Mouse (Mus musculus): ENCODE measurements around the gene Nkx2-2.

Gene Nkx2-2

GRCm38 (mm10) chr2:147193271-147194255 is at the start of gene Nkx2-2:
Gene Nkx2-2 (minus strand): TSS chr2:147194243.
- no peak for DNase-seq (ENCODE audit: extremely low read depth, insufficient read length, low spot score)

DNA sequence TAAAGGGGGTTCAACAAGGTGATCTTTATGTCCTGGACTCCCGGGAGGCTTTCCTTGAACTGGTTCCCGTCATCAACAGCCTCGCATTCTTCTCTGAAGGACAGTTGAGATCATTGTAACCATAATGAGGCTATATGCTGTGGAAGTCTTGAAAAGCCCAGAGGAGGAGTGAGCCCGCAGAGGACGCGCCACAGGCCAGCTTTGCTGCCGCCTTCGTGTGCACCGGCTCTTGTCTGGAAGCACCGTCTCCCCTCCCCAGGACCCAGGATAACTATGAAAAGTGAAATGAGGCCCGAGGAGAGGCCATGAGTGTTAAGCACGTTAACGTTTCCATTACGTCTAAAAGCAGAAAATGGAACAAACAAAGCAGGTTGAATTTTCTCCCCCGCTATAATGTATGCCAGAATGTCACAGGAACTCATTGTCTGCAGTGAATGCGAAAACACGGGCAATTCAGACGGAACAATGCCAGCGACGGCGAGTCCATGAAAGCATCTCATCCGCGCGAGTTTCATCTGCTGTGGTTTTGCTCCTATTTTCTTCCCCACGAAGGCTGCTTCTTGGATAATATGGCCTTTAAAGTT is 41.8 kb upstream of the Nkx2-2 start:
- no peak for DNase-seq (ENCODE audit: extremely low read depth, insufficient read length, low spot score)

GRCm38 (mm10) chr2:147231175-147231574 is 37.1 kb upstream of the Nkx2-2 start:
- no peak for DNase-seq (ENCODE audit: extremely low read depth, insufficient read length, low spot score)

DNA sequence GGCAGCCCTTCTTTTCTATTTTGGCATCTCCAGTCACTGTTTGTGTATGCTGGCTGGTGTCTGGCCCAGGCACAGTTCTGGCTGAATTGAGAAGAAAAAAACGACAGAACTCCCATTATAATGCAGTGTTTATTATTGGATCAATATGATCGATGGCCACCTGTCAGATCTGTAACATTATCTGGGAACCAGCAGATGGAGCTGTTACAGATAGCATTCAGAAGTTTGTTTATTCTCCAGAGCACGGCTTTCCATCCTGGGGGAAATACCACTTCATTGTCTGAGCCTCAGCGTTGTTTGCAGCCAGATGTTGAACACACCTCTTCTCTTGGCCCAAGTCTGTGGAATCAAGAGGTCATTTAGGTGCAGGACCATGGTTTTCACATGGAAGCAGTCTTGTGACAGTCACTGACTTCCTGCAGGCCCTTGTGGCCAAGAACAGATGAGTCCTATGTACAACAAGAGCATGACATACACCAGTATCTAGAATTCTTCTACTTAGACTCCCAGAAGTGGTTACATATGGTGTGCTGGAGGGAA is 11.1 kb upstream of the Nkx2-2 start:
- DNase-seq (ENCODE audit: extremely low read depth, insufficient read length, low spot score) = no peak

DNA sequence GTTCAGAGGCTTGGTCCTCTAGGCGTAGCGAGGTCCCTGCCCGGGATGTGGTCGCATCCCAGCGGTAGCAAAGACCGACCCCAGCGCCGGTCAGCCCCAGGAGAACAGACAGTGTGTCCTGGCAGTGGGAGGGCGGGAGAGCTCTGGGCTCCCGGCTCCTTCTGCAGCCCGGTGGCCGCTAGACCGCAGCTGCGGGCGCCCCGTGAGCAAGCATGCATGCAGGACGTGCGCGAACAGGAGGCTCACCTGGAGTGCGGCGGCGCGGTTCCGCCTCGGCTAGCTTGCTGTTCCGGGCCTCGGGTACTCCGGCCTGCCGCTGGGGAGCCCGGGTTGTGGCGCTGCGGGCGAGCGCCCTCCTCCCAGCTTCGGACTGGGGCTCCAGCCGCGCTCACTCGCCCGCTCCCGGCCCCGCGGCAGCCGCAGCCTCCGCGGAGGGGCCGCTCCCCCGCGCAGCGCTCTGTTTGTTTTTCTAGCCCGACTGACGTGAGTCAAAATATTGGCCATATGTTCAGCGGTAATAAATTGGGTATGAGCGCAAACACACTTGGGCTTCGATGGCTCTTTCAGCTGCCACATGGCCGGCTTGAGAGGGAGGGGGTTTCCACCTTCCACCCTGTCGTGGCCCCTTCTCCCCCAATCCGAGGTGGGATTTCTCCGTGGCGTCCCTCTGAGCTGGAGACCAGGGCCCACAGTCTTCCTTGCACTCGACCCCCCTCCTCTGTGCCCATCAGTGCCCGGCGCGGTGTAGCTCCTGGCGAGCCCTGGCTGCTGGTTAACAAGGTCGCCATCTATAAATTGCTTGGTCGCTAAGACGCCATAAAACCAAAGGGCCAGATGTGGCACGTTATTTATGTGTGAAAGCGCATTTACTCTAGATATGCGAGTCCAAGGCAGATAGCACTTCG is 920 bp upstream of the Nkx2-2 start:
- DNase-seq (ENCODE audit: extremely low read depth, insufficient read length, low spot score) = no peak

DNA sequence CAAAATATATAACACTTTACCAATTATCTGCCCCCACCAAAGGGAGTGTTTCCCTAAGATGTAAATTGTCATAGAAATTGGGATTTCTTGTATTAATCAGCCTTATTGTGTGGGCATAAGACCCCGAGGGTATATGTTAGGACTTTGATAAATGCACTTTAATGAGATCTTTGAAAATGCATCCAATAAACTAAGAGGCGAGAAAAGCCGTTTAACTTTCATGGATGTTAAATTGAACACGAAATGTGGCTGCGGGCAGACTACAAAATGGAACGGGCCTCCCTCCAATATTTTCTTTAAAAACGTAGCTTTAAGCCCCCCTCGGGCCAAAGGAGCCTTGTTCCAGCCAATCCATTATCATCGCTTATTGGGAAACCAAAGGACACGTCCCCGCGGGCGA is 1.3 kb downstream of the Nkx2-2 start:
- DNase-seq (ENCODE audit: extremely low read depth, insufficient read length, low spot score) = no peak

DNA sequence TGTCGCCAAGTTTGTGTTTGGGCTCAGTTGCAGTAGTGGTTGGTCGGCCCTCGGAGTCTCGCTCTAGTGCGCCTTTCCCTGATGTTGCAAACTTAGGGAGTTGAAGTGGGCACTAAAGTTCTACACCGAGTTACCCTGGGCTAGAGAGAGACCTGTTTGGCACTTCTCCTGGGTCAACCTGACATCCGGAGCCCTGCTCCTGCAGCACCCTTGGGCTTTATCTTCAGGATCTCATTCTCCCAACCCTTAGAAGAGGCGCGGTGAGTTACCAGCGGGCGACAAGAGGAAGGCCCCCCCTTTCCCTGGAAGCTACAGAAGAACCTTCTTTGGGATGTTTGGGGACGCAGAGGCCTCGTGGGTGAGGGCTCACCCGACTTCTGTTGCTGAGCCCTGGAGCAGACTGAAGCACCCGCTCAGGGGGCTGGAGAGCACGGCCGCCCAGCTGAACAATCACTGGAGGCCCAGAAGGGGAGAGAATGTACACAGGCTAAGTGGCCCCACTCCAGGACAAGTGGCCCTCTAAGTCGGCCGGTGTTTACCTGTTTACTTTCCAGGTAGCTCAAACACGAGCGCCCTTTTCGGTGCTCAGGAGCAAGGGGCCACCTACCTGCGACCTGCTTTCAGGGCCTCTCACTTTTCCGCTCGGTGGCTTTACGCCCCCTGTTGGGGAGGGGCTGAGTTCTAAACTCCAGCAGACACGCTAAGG is 3.6 kb downstream of the Nkx2-2 start:
- DNase-seq (ENCODE audit: extremely low read depth, insufficient read length, low spot score) = no peak

DNA sequence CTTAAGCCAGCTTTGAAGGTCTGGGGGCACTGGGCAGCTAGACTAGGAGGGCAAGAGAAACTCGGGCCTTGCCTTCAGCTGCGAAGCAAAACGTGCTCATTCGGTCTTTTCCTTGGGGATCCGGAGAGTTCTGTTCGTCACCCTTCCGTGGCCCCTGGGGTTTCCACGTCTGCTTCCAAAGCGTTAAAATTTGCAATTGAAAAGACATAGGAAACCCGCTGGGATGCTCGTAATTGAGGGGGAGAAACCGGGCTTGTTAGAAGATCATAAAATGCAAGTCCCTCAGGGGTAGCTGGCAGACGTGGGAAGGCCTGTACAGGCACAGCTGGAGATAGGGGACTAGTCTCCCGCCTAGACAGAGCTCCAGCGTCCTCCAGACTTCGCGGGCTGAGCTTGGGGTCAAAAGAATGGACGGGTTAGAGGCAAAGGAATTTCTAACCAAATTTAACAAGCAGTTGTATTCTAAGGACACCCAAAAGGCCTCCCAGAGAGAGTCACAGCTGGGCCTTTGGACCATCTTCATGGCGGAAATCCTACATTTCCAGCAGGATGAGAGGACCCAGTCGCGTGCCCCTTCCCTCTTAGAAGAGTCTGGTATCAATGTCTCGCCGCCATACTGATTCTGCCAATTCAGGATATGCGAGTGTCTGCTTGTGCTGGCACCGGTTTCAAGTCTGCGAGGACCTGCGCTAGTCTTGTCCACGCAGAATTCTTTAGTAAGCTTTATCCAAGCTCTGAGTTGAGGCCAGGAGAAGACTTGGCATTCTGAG is 4.3 kb downstream of the Nkx2-2 start:
- no peak for DNase-seq (ENCODE audit: extremely low read depth, insufficient read length, low spot score)

GRCm38 (mm10) chr2:147188871-147189545 is 5.0 kb downstream of the Nkx2-2 start:
- no peak for DNase-seq (ENCODE audit: extremely low read depth, insufficient read length, low spot score)

DNA sequence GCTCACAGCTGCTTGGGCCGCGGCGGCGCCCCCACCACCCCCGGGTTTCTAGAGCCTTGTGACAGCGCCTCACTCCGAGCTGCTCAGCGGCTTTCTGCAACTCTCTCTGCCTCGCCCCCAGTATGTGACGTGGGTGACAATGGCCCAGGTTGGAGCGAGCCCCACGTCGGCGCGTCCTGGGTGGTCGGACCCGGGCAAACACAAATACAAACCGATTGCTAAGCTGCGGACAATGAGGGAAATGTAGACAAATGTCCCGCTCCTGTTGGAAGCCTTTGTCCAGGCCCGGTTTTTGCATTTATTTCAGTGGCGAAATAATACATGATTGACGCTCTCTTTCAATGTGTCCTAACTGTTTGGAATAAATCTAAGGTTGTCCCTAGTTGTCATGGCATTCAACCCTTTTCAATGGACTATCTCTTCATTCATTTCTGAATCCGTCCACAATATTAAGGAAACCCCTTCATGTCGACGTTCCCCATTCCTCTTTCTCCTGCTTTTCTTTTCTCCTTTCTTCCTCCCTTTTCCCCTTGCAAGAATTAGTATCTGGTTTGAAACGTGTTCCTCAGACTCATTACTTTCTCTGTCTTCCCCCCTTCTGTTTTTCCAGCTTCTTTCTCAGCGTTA is 5.9 kb downstream of the Nkx2-2 start:
- DNase-seq (ENCODE audit: extremely low read depth, insufficient read length, low spot score) = no peak

DNA sequence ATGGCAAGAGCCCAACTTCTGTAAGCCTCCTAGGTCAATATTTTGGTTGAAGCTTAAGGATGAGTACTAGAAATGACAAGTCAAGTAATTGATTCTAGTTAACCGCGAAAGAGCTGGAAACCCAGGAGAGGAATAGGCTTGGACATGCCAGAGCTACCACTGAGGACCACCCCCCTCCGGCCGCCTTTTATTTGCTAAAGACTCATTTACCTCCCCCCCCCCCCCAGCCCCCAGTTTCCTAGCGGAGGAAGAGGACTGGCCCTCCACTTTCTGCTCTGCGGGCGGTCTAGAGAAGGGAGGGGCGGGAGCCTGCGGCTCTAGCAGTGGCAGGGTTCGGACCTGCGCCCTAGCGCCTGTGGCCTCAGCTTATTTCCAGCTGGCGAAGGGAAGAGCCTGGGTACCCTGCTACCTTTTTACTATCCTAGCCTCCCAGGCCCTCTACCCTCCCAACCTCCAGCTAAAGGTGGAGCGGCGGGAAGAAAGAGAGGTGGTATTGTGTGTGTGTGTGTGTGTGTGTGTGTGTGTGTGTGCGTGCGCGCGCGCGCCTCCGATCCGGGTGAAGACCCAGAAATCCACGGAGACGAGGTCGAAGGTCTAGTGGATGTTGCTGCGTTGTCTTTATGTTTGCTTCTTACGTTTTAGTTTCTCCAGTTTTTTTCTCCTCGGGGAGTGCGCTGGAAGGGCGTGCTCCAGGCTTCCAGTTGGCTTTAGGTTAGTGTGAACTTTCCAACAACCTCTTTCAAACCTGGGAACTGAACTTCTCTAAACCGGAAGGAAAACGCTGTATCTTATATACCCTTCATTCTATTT is 6.8 kb downstream of the Nkx2-2 start:
- DNase-seq (ENCODE audit: extremely low read depth, insufficient read length, low spot score) = no peak

GRCm38 (mm10) chr2:147186261-147186681 is 7.8 kb downstream of the Nkx2-2 start:
- DNase-seq (ENCODE audit: extremely low read depth, insufficient read length, low spot score) = no peak

DNA sequence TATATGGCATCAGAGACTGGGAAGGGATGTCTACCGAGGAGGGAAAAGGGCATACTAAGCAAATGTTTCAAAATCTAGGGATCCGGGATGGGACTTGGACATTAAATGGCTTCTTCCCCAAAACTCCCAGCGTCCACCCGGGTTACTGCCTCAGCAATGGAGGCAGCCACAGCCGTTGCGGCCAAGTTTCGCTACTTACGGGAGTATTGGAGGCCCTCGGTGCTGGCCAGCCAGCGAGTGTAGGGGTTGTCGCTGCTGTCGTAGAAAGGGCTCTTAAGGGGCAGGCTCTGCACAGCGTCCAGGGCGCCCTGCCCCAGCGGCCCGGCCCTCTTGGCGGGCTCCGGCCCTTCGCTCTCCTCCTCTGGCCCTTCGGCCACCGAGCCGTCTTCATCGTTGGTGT is 8.5 kb downstream of the Nkx2-2 start:
- DNase-seq (ENCODE audit: extremely low read depth, insufficient read length, low spot score) = no peak

DNA sequence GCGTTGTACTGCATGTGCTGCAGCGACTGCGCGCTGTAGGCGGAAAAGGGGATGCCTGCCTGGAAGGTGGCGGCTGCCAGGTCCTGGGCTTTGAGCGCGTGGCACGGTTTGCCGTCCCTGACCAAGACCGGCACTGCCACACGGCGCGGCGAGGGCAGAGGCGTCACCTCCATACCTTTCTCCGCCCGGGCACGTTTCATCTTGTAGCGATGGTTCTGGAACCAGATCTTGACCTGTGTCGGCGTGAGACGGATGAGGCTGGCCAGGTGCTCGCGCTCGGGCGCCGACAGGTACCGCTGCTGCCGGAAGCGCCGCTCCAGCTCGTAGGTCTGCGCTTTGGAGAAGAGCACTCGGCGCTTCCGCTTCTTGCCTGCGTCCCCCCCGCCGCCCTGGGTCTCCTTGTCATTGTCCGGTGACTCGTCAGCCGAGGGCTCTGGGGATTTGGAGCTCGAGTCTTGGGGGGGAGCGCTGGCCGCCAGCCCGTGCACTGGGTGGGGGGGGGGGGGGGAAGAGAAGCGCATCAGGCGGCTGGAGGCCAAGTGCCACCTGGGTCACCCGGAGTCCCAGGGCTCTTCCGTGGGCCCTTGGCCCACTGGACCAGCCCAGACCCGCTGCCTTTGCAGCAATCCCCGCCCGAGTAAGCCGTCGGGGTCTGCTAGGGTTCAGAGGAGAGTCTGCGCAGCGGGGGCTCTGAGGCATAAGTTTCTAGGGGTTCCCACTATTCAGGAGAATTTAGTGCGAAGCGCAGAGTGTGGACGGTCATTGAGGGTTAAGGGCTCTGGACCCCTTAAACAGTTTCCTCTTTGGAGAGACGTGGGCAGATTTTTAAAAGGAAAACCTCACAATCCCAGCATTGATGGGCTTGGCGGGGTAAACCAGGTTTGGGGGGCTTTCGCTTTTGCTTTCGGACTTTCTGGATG is 9.7 kb downstream of the Nkx2-2 start:
- no peak for DNase-seq (ENCODE audit: extremely low read depth, insufficient read length, low spot score)

GRCm38 (mm10) chr2:147183521-147183920 is 10.5 kb downstream of the Nkx2-2 start:
- DNase-seq (ENCODE audit: extremely low read depth, insufficient read length, low spot score) = no peak

GRCm38 (mm10) chr2:147182709-147183260 is 11.3 kb downstream of the Nkx2-2 start:
- no peak for DNase-seq (ENCODE audit: extremely low read depth, insufficient read length, low spot score)
